Mouse (Mus musculus) right cerebral cortex, adult 2 months (tissue): Measurements from ENCODE around the gene Nedd9.

Experiments
- DNase-seq, 2 experiments: peaks; one replicate each; pipeline ENCODE4 v3.0.0; 2021 to 2022; ENCODE audit warnings: low spot score in 2 of 2

Gene Nedd9

GRCm38 (mm10) chr13:41491981-41492702, 5.0 kb upstream of the Nedd9 start:
- DNase-seq, result no peak

- DNase-seq, result no peak
These were observed 4.4 kb upstream of the Nedd9 start for GRCm38 (mm10) chr13:41491522-41491921.

GRCm38 (mm10) chr13:41490282-41490681, 3.1 kb upstream of the Nedd9 start:
- DNase-seq, result no peak

GRCm38 (mm10) chr13:41489705-41490275, 2.6 kb upstream of the Nedd9 start:
- DNase-seq, result no peak

- DNase-seq, result no peak
These were observed 214 bp upstream of the Nedd9 start for GRCm38 (mm10) chr13:41487409-41487743.

- DNase-seq, result no peak
These were observed 3.2 kb downstream of the Nedd9 start for GRCm38 (mm10) chr13:41483966-41484365.

- DNase-seq, result no peak
These were observed 4.7 kb downstream of the Nedd9 start for GRCm38 (mm10) chr13:41482408-41483011.

GRCm38 (mm10) chr13:41479737-41480435, 7.3 kb downstream of the Nedd9 start:
- DNase-seq, result no peak

- no peak for DNase-seq
These were observed 10.9 kb downstream of the Nedd9 start for GRCm38 (mm10) chr13:41476216-41476615.

GRCm38 (mm10) chr13:41474365-41474764, 12.8 kb downstream of the Nedd9 start:
- no peak for DNase-seq

- DNase-seq, result no peak
These were observed 13.7 kb downstream of the Nedd9 start for GRCm38 (mm10) chr13:41473504-41473903.

- DNase-seq, result no peak
These were observed 14.2 kb downstream of the Nedd9 start for GRCm38 (mm10) chr13:41472878-41473424.

- DNase-seq, result no peak
These were observed 18.9 kb downstream of the Nedd9 start for GRCm38 (mm10) chr13:41468277-41468676.

GRCm38 (mm10) chr13:41467036-41467435, 20.1 kb downstream of the Nedd9 start:
- no peak for DNase-seq

GRCm38 (mm10) chr13:41466616-41467015, 20.5 kb downstream of the Nedd9 start:
- no peak for DNase-seq

GRCm38 (mm10) chr13:41466191-41466590, 21.0 kb downstream of the Nedd9 start:
- DNase-seq, result no peak

GRCm38 (mm10) chr13:41461418-41461817, 25.7 kb downstream of the Nedd9 start:
- DNase-seq, result no peak

- DNase-seq, result no peak
These were observed 27.4 kb downstream of the Nedd9 start for GRCm38 (mm10) chr13:41459683-41460286.

- no peak for DNase-seq
These were observed 28.5 kb downstream of the Nedd9 start for GRCm38 (mm10) chr13:41458709-41459108.

- DNase-seq, result no peak
These were observed 29.3 kb downstream of the Nedd9 start for GRCm38 (mm10) chr13:41457798-41458390.

- DNase-seq, result no peak
These were observed 29.9 kb downstream of the Nedd9 start for GRCm38 (mm10) chr13:41457030-41457797.
